In genomic region chr12:86767868-86768631, GRCm38 (mm10) we compare ENCODE assay signal across 8 mouse cellular contexts. TPM values are rescaled to one million over a fixed set of nuclear protein-coding genes. Genes with fewer than 3 reads are reported as not detected.
A peak's percentile ranks its signal among the peaks of the same experiment; 100 is the strongest.
DNase-seq lines count a peak whose midpoint lies in the region; ATAC-seq and TF ChIP-seq lines count a peak whose summit lies in the region.

No protein-coding gene starts in this region.

- WGBS in midbrain, embryonic 10.5 days = 36% methylated on average over 20 of the region's 20 CpGs
- 40% methylated on average over 20 of the region's 20 CpGs for WGBS in midbrain, embryonic 13.5 days
- WGBS in heart, embryonic 11.5 days (ENCODE audit: insufficient replicate concordance) = 32% methylated on average over 20 of the region's 20 CpGs

- ATAC-seq in midbrain, embryonic 13.5 days = no peak; the same call in 1 of the 2 replicates
- ATAC-seq in activated CD4-positive, CD25-positive, alpha-beta regulatory T cell, adult 4 months = peak; percentile 45
- ATAC-seq in heart, embryonic 11.5 days (replicated peaks; ENCODE audit: insufficient number of reproducible peaks, low FRiP score, low TSS enrichment) = no peak
- peak; percentile 54 for ATAC-seq in megakaryocyte-erythroid progenitor cell, adult 5-6 weeks (replicated peaks; ENCODE audit: low FRiP score, low TSS enrichment, poor library complexity, severe bottlenecking)

- peaks cover 5% of the 10 kb centered on the region; the same call in 1 of the 2 replicates for H3K27me3 ChIP-seq in midbrain, embryonic 10.5 days (ENCODE audit: low read depth, poor library complexity, severe bottlenecking)
- no peaks in the 10 kb centered on the region; the same call in 1 of the 2 replicates for H3K27me3 ChIP-seq in midbrain, embryonic 13.5 days
- no peaks in the 10 kb centered on the region for H3K27me3 ChIP-seq in heart, embryonic 11.5 days (ENCODE audit: control insufficient read depth, insufficient read depth, low read length)

- no peak overlapping the region for H3K4me2 ChIP-seq in midbrain, embryonic 13.5 days (replicated peaks)
- peak overlapping the region; percentile 17 for H3K4me2 ChIP-seq in heart, embryonic 11.5 days

- H3K9me3 ChIP-seq in midbrain, embryonic 10.5 days (replicated peaks) = no peaks in the 10 kb centered on the region
- no peaks in the 10 kb centered on the region for H3K9me3 ChIP-seq in midbrain, embryonic 13.5 days
- no peaks in the 10 kb centered on the region for H3K9me3 ChIP-seq in heart, embryonic 11.5 days (replicated peaks; ENCODE audit: control insufficient read depth, low read length)

- TF ChIP-seq POLR2A in cortical plate, adult 2 months (IDR thresholded peaks at IDR 0.05; ENCODE audit: extremely low read depth, insufficient read depth, low read length) = no peak

- peak; percentile 69 for DNase-seq in midbrain, embryonic 10.5 days (ENCODE audit: low spot score)
- DNase-seq in left cerebral cortex, adult 2 months (ENCODE audit: extremely low spot score in 1 of 2, low spot score in 2 of 2) = peak; percentile 59 to 65
- DNase-seq in testis, postnatal 14 days (ENCODE audit: low spot score) = peak; percentile 22

- H3K27ac ChIP-seq in midbrain, embryonic 10.5 days (replicated peaks) = peak overlapping the region; percentile 63
- H3K27ac ChIP-seq in midbrain, embryonic 13.5 days = no peak overlapping the region
- no peak overlapping the region for H3K27ac ChIP-seq in cortical plate, adult 2 months (ENCODE audit: insufficient read depth, low read length)
- no peak overlapping the region for H3K27ac ChIP-seq in heart, embryonic 11.5 days (ENCODE audit: low read depth, low read length)
- H3K27ac ChIP-seq in left cerebral cortex, adult 2 months = no peak overlapping the region

- TF ChIP-seq CTCF in cortical plate, adult 2 months (IDR thresholded peaks at IDR 0.05; ENCODE audit: extremely low read depth, insufficient read depth, low read length) = peak; percentile 86
- TF ChIP-seq CTCF in left cerebral cortex, adult 2 months (IDR thresholded peaks at IDR 0.05) = peak; percentile 88

- H3K36me3 ChIP-seq in midbrain, embryonic 10.5 days = no peaks in the 10 kb centered on the region
- H3K36me3 ChIP-seq in midbrain, embryonic 13.5 days = no peaks in the 10 kb centered on the region
- H3K36me3 ChIP-seq in heart, embryonic 11.5 days (ENCODE audit: control insufficient read depth, insufficient read depth, low read length) = no peaks in the 10 kb centered on the region

- no peak overlapping the region for H3K4me3 ChIP-seq in midbrain, embryonic 10.5 days
- H3K4me3 ChIP-seq in midbrain, embryonic 13.5 days (replicated peaks) = no peak overlapping the region
- no peak overlapping the region for H3K4me3 ChIP-seq in cortical plate, adult 2 months (ENCODE audit: insufficient read depth, low read length)
- H3K4me3 ChIP-seq in heart, embryonic 11.5 days (ENCODE audit: low read depth, low read length) = no peak overlapping the region
- H3K4me3 ChIP-seq in left cerebral cortex, adult 2 months = no peak overlapping the region

- no peak overlapping the region for H3K9ac ChIP-seq in midbrain, embryonic 13.5 days (replicated peaks)
- H3K9ac ChIP-seq in heart, embryonic 11.5 days (ENCODE audit: low read depth, low read length) = no peak overlapping the region

- intact Hi-C loops in left cerebral cortex, adult 2 months (cut with DNase I) = loop anchor here (2.0 to 10.0 kb wide), 4 partner anchors 53 to 377 kb away; partner anchors contain the start of genes Gstz1 and Pomt2

- H3K4me1 ChIP-seq in midbrain, embryonic 10.5 days = peaks cover 45% of the 10 kb centered on the region
- peaks cover 28% of the 10 kb centered on the region for H3K4me1 ChIP-seq in midbrain, embryonic 13.5 days (replicated peaks)
- no peaks in the 10 kb centered on the region; the same call in 1 of the 2 replicates for H3K4me1 ChIP-seq in cortical plate, adult 2 months (ENCODE audit: control insufficient read depth, insufficient read depth, low read length)
- 0 out of 2 replicates have a peak, but pooled peaks cover 7% of the 10 kb centered on the region for H3K4me1 ChIP-seq in heart, embryonic 11.5 days (ENCODE audit: control insufficient read depth, insufficient read depth, low read length)

RNA-seq across cellular contexts. Expression of gene Lrrc74a, which starts 33.9 kb away (rescaled TPM):
- not detected in 2 replicates for polyA plus RNA-seq in midbrain, embryonic 10.5 days (2016; fragmentation: Nextera tagmentation; extraction: Ambion mirVana)
- polyA plus RNA-seq in midbrain, embryonic 13.5 days (2015; fragmentation: Nextera tagmentation; extraction: Ambion mirVana) = not detected in 2 replicates
- not detected for polyA plus RNA-seq in activated CD4-positive, CD25-positive, alpha-beta regulatory T cell, adult 4 months (2017; shearing (Covaris generic))
- polyA plus RNA-seq in cortical plate, adult 2 months (2012; rRNA removed) = not detected in 2 replicates
- polyA plus RNA-seq in heart, embryonic 11.5 days (2014; fragmentation: Nextera tagmentation; extraction: Ambion mirVana) = not detected in 2 replicates
- total RNA-seq in left cerebral cortex, adult 2 months (2021) = not detected
- not detected in 2 replicates for total RNA-seq in megakaryocyte-erythroid progenitor cell, adult 5-6 weeks (2014; fragmentation: Nextera tagmentation)
- not detected in 2 replicates for total RNA-seq in megakaryocyte-erythroid progenitor cell, adult 5-6 weeks (2017)

RNA-seq across cellular contexts. Expression of gene Angel1, which starts 41.8 kb away (rescaled TPM):
- 14.4 and 16.0 TPM in 2 replicates for polyA plus RNA-seq in midbrain, embryonic 10.5 days (2016; fragmentation: Nextera tagmentation; extraction: Ambion mirVana)
- 10.3 and 10.9 TPM in 2 replicates for polyA plus RNA-seq in midbrain, embryonic 13.5 days (2015; fragmentation: Nextera tagmentation; extraction: Ambion mirVana)
- polyA plus RNA-seq in activated CD4-positive, CD25-positive, alpha-beta regulatory T cell, adult 4 months (2017; shearing (Covaris generic)) = 1 to 10 TPM; 4.0 to 5.7 TPM
- 10.3 and 10.5 TPM in 2 replicates for polyA plus RNA-seq in cortical plate, adult 2 months (2012; rRNA removed)
- 7.9 and 10.6 TPM in 2 replicates for polyA plus RNA-seq in heart, embryonic 11.5 days (2014; fragmentation: Nextera tagmentation; extraction: Ambion mirVana)
- 1 to 10 TPM; 6.5 TPM for total RNA-seq in left cerebral cortex, adult 2 months (2021)
- 4.3 and 7.2 TPM in 2 replicates for total RNA-seq in megakaryocyte-erythroid progenitor cell, adult 5-6 weeks (2014; fragmentation: Nextera tagmentation)
- 0.85 and 4.7 TPM in 2 replicates for total RNA-seq in megakaryocyte-erythroid progenitor cell, adult 5-6 weeks (2017)

Comparison
In these comparisons a context has a peak if more than half of its experiments do, and no peak if none do; other contexts are left out.
1. ATAC-seq: peak in activated CD4-positive, CD25-positive, alpha-beta regulatory T cell, adult 4 months (single experiment) and megakaryocyte-erythroid progenitor cell, adult 5-6 weeks (single experiment); none in midbrain, embryonic 13.5 days (single experiment) and heart, embryonic 11.5 days (single experiment).
2. Peak in every context shown above with its lines, with median percentiles within 50 percentile points of each other: DNase-seq.